Mouse (Mus musculus) brain, embryonic 14.5 days (tissue): ENCODE data around the gene Prkaca.

Experiments
- CTCF ChIP-seq: fragments of 200-500 bp; IDR thresholded peaks from 2 replicates; pipeline ENCODE4 v1.5.1; 2012; ENCODE audit warnings: inconsistent platforms, mild to moderate bottlenecking, moderate library complexity, borderline replicate concordance; ENCODE audit not compliant: insufficient read depth, insufficient read length; ENCODE audit errors: extremely low read depth
- POLR2A ChIP-seq: fragments of 200-500 bp; IDR thresholded peaks from 2 replicates; pipeline ENCODE4 v1.6.1; 2012; ENCODE audit warnings: mild to moderate bottlenecking, inconsistent platforms, borderline replicate concordance; ENCODE audit not compliant: poor library complexity, insufficient read depth, insufficient read length, severe bottlenecking; ENCODE audit errors: extremely low read depth

- no peak for TF ChIP-seq CTCF
- TF ChIP-seq POLR2A, result no peak
Observed at GRCm38 (mm10) chr8:83955958-83956218, 16.9 kb upstream of the Prkaca start.
